23 mouse cellular contexts compared by ENCODE assay signal in the genomic region with DNA sequence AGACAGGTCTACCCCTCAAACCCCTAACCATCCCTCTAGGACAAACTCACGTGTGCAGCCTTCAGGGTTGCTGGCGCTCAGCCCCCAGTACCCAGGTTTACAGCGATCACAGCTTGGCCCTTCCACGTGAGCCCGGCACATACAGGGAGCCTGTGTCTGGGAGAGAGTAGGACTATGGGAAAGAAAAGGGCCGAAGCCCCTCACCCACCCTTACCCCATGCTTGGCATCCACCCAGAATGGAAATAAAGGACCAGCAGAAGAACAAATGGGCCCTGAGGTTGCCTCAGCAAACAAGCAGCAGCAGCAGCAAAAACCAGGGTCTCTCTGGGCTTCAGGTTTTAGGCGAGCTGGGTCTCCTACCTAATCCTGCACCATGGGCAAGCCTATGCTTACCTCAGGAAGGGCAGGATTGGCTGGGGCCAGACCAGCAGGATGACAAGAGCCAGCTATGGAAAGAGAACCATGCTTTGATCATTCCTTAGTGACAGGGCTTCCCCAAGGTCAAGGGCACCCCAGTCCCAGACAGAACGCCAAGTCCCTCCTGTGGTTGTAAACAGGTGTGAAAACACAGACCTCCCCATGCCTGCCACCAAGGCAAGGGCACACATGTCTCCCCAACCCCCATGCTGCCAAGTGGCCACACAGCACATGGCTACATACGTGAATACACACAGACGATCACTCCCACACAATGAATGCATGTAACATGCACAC. TPM values are rescaled to one million over a fixed set of nuclear protein-coding genes. Genes with fewer than 3 reads are reported as not detected.
DNase-seq lines count a peak whose midpoint lies in the region; ATAC-seq lines count a peak whose summit lies in the region.
"Had no signal": no experiment of that assay in that cellular context is flagged by ENCODE, and none has a peak within 500 bp of the region (broad histone marks: within the 10 kb centered on the region; RNA-seq: fewer than 3 reads in every experiment).

No protein-coding gene starts in this region.

- H3K4me1 ChIP-seq in forebrain, embryonic 13.5 days, result peaks cover 11% of the 10 kb centered on the region
- H3K4me1 ChIP-seq in forebrain, embryonic 11.5 days (replicated peaks; ENCODE audit: control insufficient read depth, insufficient read depth, low read length), result no peaks in the 10 kb centered on the region; the same call in 1 of the 2 replicates
- H3K4me1 ChIP-seq in hindbrain, embryonic 12.5 days, result peaks cover 19% of the 10 kb centered on the region
- H3K4me1 ChIP-seq in hindbrain, embryonic 10.5 days (replicated peaks), result peaks cover 38% of the 10 kb centered on the region
- 0 out of 2 replicates have a peak, but pooled peaks cover 4% of the 10 kb centered on the region for H3K4me1 ChIP-seq in neural tube, embryonic 12.5 days
- H3K4me1 ChIP-seq in neural tube, embryonic 14.5 days (ENCODE audit: control insufficient read depth, insufficient read depth, low read length), result peaks cover 7% of the 10 kb centered on the region; the same call in 1 of the 2 replicates
- H3K4me1 ChIP-seq: liver, embryonic 15.5 days had no signal

- no peak overlapping the region for H3K4me2 ChIP-seq in forebrain, embryonic 13.5 days
- no peak overlapping the region for H3K4me2 ChIP-seq in forebrain, embryonic 11.5 days (ENCODE audit: low read depth, low read length, severe bottlenecking)
- H3K4me2 ChIP-seq in hindbrain, embryonic 12.5 days (replicated peaks), result no peak overlapping the region
- no peak overlapping the region for H3K4me2 ChIP-seq in neural tube, embryonic 12.5 days (replicated peaks)
- no peak overlapping the region for H3K4me2 ChIP-seq in neural tube, embryonic 14.5 days (ENCODE audit: low read depth, low read length)
- H3K4me2 ChIP-seq: kidney, embryonic 15.5 days; liver, embryonic 15.5 days; lung, embryonic 14.5 days had no signal

- 73% methylated on average over 10 of the region's 10 CpGs for whole genome bisulfite sequencing in forebrain, embryonic 13.5 days
- 92% methylated on average over 10 of the region's 10 CpGs for WGBS in forebrain, embryonic 11.5 days
- 86% methylated on average over 10 of the region's 10 CpGs for WGBS in hindbrain, embryonic 12.5 days
- WGBS in hindbrain, embryonic 10.5 days, result 89% methylated on average over 10 of the region's 10 CpGs
- WGBS in neural tube, embryonic 12.5 days, result 86% methylated on average over 10 of the region's 10 CpGs
- WGBS in neural tube, embryonic 14.5 days, result 72% methylated on average over 10 of the region's 10 CpGs

- no peak overlapping the region for H3K9ac ChIP-seq in forebrain, embryonic 13.5 days
- H3K9ac ChIP-seq in forebrain, embryonic 11.5 days (ENCODE audit: low read length), result no peak overlapping the region
- H3K9ac ChIP-seq in hindbrain, embryonic 12.5 days, result no peak overlapping the region
- 0 out of 2 replicates have a peak overlapping the region, but pooled peaks have one; percentile 26 for H3K9ac ChIP-seq in neural tube, embryonic 12.5 days
- no peak overlapping the region for H3K9ac ChIP-seq in neural tube, embryonic 14.5 days (replicated peaks; ENCODE audit: low read depth, low read length)
- H3K9ac ChIP-seq: kidney, embryonic 15.5 days; liver, embryonic 15.5 days; lung, embryonic 14.5 days had no signal

- H3K27me3 ChIP-seq in forebrain, embryonic 13.5 days, result no peaks in the 10 kb centered on the region
- H3K27me3 ChIP-seq in forebrain, embryonic 11.5 days (ENCODE audit: control insufficient read depth, insufficient read depth, low read length), result no peaks in the 10 kb centered on the region
- H3K27me3 ChIP-seq in hindbrain, embryonic 12.5 days, result no peaks in the 10 kb centered on the region
- no peaks in the 10 kb centered on the region for H3K27me3 ChIP-seq in hindbrain, embryonic 10.5 days (ENCODE audit: insufficient read depth, poor library complexity, severe bottlenecking)
- no peaks in the 10 kb centered on the region for H3K27me3 ChIP-seq in neural tube, embryonic 12.5 days (replicated peaks)
- no peaks in the 10 kb centered on the region for H3K27me3 ChIP-seq in neural tube, embryonic 14.5 days (ENCODE audit: control insufficient read depth, insufficient read depth, low read length)
- H3K27me3 ChIP-seq: kidney, embryonic 15.5 days; liver, embryonic 15.5 days had no signal

- H3K9me3 ChIP-seq in forebrain, embryonic 13.5 days (replicated peaks), result no peaks in the 10 kb centered on the region
- H3K9me3 ChIP-seq in forebrain, embryonic 11.5 days (ENCODE audit: control insufficient read depth, low read length), result no peaks in the 10 kb centered on the region
- no peaks in the 10 kb centered on the region for H3K9me3 ChIP-seq in hindbrain, embryonic 12.5 days (replicated peaks)
- no peaks in the 10 kb centered on the region for H3K9me3 ChIP-seq in hindbrain, embryonic 10.5 days
- H3K9me3 ChIP-seq in neural tube, embryonic 12.5 days, result no peaks in the 10 kb centered on the region
- no peaks in the 10 kb centered on the region for H3K9me3 ChIP-seq in neural tube, embryonic 14.5 days (ENCODE audit: control insufficient read depth, low read length)
- H3K9me3 ChIP-seq: heart, embryonic 10.5 days; kidney, embryonic 15.5 days; liver, embryonic 15.5 days had no signal

- no peak for DNase-seq in forebrain, embryonic 11.5 days (ENCODE audit: low spot score)
- no peak for DNase-seq in hindbrain, embryonic 10.5 days (ENCODE audit: low spot score)
- DNase-seq in neural tube, embryonic 10.5 days (ENCODE audit: extremely low spot score, low spot score), result no peak
- DNase-seq: cerebellum, adult 2 months; cerebellum, postnatal 14 days; gastrocnemius, postnatal 14 days; kidney, adult 18-20 months; kidney, postnatal 25 days; liver; lung, embryonic 14.5 days; lung, postnatal 14 days; thymus, adult 2 months; thymus, postnatal 36 days had no signal

- H3K27ac ChIP-seq in forebrain, embryonic 13.5 days, result peak overlapping the region; percentile 51; the same call in 1 of the 2 replicates
- no peak overlapping the region for H3K27ac ChIP-seq in forebrain, embryonic 11.5 days (ENCODE audit: low read depth, low read length)
- no peak overlapping the region for H3K27ac ChIP-seq in hindbrain, embryonic 12.5 days
- no peak overlapping the region for H3K27ac ChIP-seq in hindbrain, embryonic 10.5 days
- H3K27ac ChIP-seq in neural tube, embryonic 12.5 days, result no peak overlapping the region
- no peak overlapping the region for H3K27ac ChIP-seq in neural tube, embryonic 14.5 days (ENCODE audit: low read depth, low read length)
- H3K27ac ChIP-seq: heart, embryonic 10.5 days; kidney, embryonic 15.5 days; liver, embryonic 15.5 days had no signal

- peak; percentile 51; the same call in 1 of the 2 replicates for ATAC-seq in forebrain, embryonic 13.5 days
- ATAC-seq in forebrain, embryonic 11.5 days (replicated peaks; ENCODE audit: low FRiP score), result no peak
- 0 out of 2 replicates have a peak, but pooled peaks have one; percentile 18 for ATAC-seq in hindbrain, embryonic 12.5 days (ENCODE audit: low FRiP score)
- ATAC-seq in neural tube, embryonic 12.5 days (ENCODE audit: low FRiP score, low read depth), result no peak
- 0 out of 2 replicates have a peak, but pooled peaks have one; percentile 33 for ATAC-seq in neural tube, embryonic 14.5 days (ENCODE audit: low read depth)
- ATAC-seq: CD4-positive, CD25-positive, alpha-beta regulatory T cell, adult 4 months; inflammation-experienced regulatory T-cells, adult 6 months had no signal

- H3K36me3 ChIP-seq in forebrain, embryonic 13.5 days (ENCODE audit: poor library complexity, severe bottlenecking), result no peaks in the 10 kb centered on the region
- H3K36me3 ChIP-seq in forebrain, embryonic 11.5 days (ENCODE audit: control insufficient read depth, insufficient read depth, low read length), result no peaks in the 10 kb centered on the region
- no peaks in the 10 kb centered on the region for H3K36me3 ChIP-seq in hindbrain, embryonic 12.5 days
- H3K36me3 ChIP-seq in hindbrain, embryonic 10.5 days, result peaks cover 51% of the 10 kb centered on the region
- H3K36me3 ChIP-seq in neural tube, embryonic 12.5 days, result no peaks in the 10 kb centered on the region
- no peaks in the 10 kb centered on the region for H3K36me3 ChIP-seq in neural tube, embryonic 14.5 days (ENCODE audit: control insufficient read depth, insufficient read depth, low read length)
- H3K36me3 ChIP-seq: liver, embryonic 15.5 days had no signal

- H3K4me3 ChIP-seq in forebrain, embryonic 13.5 days, result no peak overlapping the region
- no peak overlapping the region for H3K4me3 ChIP-seq in forebrain, embryonic 11.5 days (ENCODE audit: low read depth, low read length)
- no peak overlapping the region for H3K4me3 ChIP-seq in hindbrain, embryonic 12.5 days
- H3K4me3 ChIP-seq in hindbrain, embryonic 10.5 days, result no peak overlapping the region
- no peak overlapping the region for H3K4me3 ChIP-seq in neural tube, embryonic 12.5 days
- H3K4me3 ChIP-seq in neural tube, embryonic 14.5 days (ENCODE audit: low read depth, low read length), result no peak overlapping the region
- H3K4me3 ChIP-seq: erythroblast, embryonic 14.5 days; heart, embryonic 10.5 days; kidney, embryonic 15.5 days; liver, embryonic 15.5 days had no signal

RNA-seq across cellular contexts. Expression of gene Adrm1, which starts 26.2 kb away (rescaled TPM):
- polyA plus RNA-seq in forebrain, embryonic 13.5 days (2015; fragmentation: Nextera tagmentation; extraction: Ambion mirVana), result 211 and 220 TPM in 2 replicates
- polyA plus RNA-seq in forebrain, embryonic 11.5 days (2014; fragmentation: Nextera tagmentation; extraction: Ambion mirVana), result 200 and 207 TPM in 2 replicates
- 198 and 200 TPM in 2 replicates for polyA plus RNA-seq in hindbrain, embryonic 12.5 days (2016; fragmentation: Nextera tagmentation; extraction: Ambion mirVana)
- polyA plus RNA-seq in hindbrain, embryonic 10.5 days (2016; fragmentation: Nextera tagmentation; extraction: Ambion mirVana), result 278 and 297 TPM in 2 replicates
- 218 and 221 TPM in 2 replicates for polyA plus RNA-seq in neural tube, embryonic 12.5 days (2016; fragmentation: Nextera tagmentation; extraction: Ambion mirVana)
- 147 and 154 TPM in 2 replicates for polyA plus RNA-seq in neural tube, embryonic 14.5 days (2014; fragmentation: Nextera tagmentation; extraction: Ambion mirVana)

RNA-seq across cellular contexts. Expression of gene Lama5, which starts 28.2 kb away (rescaled TPM):
- polyA plus RNA-seq in forebrain, embryonic 13.5 days (2015; fragmentation: Nextera tagmentation; extraction: Ambion mirVana), result 3.4 and 5.0 TPM in 2 replicates
- 5.9 and 7.8 TPM in 2 replicates for polyA plus RNA-seq in forebrain, embryonic 11.5 days (2014; fragmentation: Nextera tagmentation; extraction: Ambion mirVana)
- polyA plus RNA-seq in hindbrain, embryonic 12.5 days (2016; fragmentation: Nextera tagmentation; extraction: Ambion mirVana), result 5.8 and 8.7 TPM in 2 replicates
- 7.2 and 10.8 TPM in 2 replicates for polyA plus RNA-seq in hindbrain, embryonic 10.5 days (2016; fragmentation: Nextera tagmentation; extraction: Ambion mirVana)
- 2.8 and 2.9 TPM in 2 replicates for polyA plus RNA-seq in neural tube, embryonic 12.5 days (2016; fragmentation: Nextera tagmentation; extraction: Ambion mirVana)
- polyA plus RNA-seq in neural tube, embryonic 14.5 days (2014; fragmentation: Nextera tagmentation; extraction: Ambion mirVana), result 1.2 and 2.0 TPM in 2 replicates

RNA-seq across cellular contexts. Expression of gene Rps21, which starts 59.7 kb away (rescaled TPM):
- polyA plus RNA-seq in forebrain, embryonic 13.5 days (2015; fragmentation: Nextera tagmentation; extraction: Ambion mirVana), result 483 and 550 TPM in 2 replicates
- 423 and 468 TPM in 2 replicates for polyA plus RNA-seq in forebrain, embryonic 11.5 days (2014; fragmentation: Nextera tagmentation; extraction: Ambion mirVana)
- polyA plus RNA-seq in hindbrain, embryonic 12.5 days (2016; fragmentation: Nextera tagmentation; extraction: Ambion mirVana), result 393 and 423 TPM in 2 replicates
- 440 and 510 TPM in 2 replicates for polyA plus RNA-seq in hindbrain, embryonic 10.5 days (2016; fragmentation: Nextera tagmentation; extraction: Ambion mirVana)
- polyA plus RNA-seq in neural tube, embryonic 12.5 days (2016; fragmentation: Nextera tagmentation; extraction: Ambion mirVana), result 430 and 468 TPM in 2 replicates
- polyA plus RNA-seq in neural tube, embryonic 14.5 days (2014; fragmentation: Nextera tagmentation; extraction: Ambion mirVana), result 398 and 421 TPM in 2 replicates

Comparison
In these comparisons a context has a peak if more than half of its experiments do, and no peak if none do; other contexts are left out.
1. ATAC-seq: peak in forebrain, embryonic 13.5 days (single experiment), hindbrain, embryonic 12.5 days (single experiment) and neural tube, embryonic 14.5 days (single experiment); none in forebrain, embryonic 11.5 days (single experiment) and neural tube, embryonic 12.5 days (single experiment).